Mouse (Mus musculus) ES-Bruce4 (cell line): ENCODE measurements around the gene Amot. TPM values are rescaled to one million over a fixed set of nuclear protein-coding genes. Genes with fewer than 3 reads are reported as not detected.

Experiments
- H3K27ac ChIP-seq: 2 replicates; pipeline ENCODE4 v1.5.1; 2012; ENCODE audit warnings: low read length, inconsistent platforms; ENCODE audit not compliant: insufficient read depth
- H3K27me3 ChIP-seq: 2 replicates; pipeline ENCODE4 v1.6.1; 2012; ENCODE audit warnings: mild to moderate bottlenecking, low read length, inconsistent platforms; ENCODE audit not compliant: control insufficient read depth, poor library complexity, insufficient read depth, severe bottlenecking
- H3K36me3 ChIP-seq: 2 replicates; pipeline ENCODE4 v1.6.1; 2012; ENCODE audit warnings: inconsistent platforms, mild to moderate bottlenecking, low read length, moderate library complexity; ENCODE audit not compliant: control insufficient read depth, poor library complexity, insufficient read depth, severe bottlenecking
- H3K4me1 ChIP-seq: one replicate; pipeline ENCODE4 v1.8.1; 2011; ENCODE audit warnings: low read length; ENCODE audit not compliant: control insufficient read depth, insufficient read depth
- H3K4me3 ChIP-seq: 2 replicates; pipeline ENCODE4 v1.5.1; 2011; ENCODE audit warnings: low read depth, mild to moderate bottlenecking, low read length
- H3K9ac ChIP-seq: 2 replicates; pipeline ENCODE4 v1.6.1; 2012; ENCODE audit warnings: low read depth, mild to moderate bottlenecking, inconsistent platforms; ENCODE audit not compliant: poor library complexity, severe bottlenecking
- H3K9me3 ChIP-seq: replicated peaks from 2 replicates; pipeline ENCODE4 v1.6.1; 2012; ENCODE audit warnings: mild to moderate bottlenecking, low read length, inconsistent platforms; ENCODE audit not compliant: control insufficient read depth, poor library complexity, insufficient read depth, severe bottlenecking
- CTCF ChIP-seq: IDR thresholded peaks from one replicate; pipeline ENCODE4 v1.8.1; 2011; ENCODE audit warnings: low read depth, low read length
- EP300 ChIP-seq: IDR thresholded peaks from 2 replicates; pipeline ENCODE4 v1.6.1; 2011; ENCODE audit warnings: low read depth, low read length; ENCODE audit not compliant: insufficient read depth
- POLR2A ChIP-seq: IDR thresholded peaks from one replicate; pipeline ENCODE4 v1.8.1; 2011; ENCODE audit warnings: low read length; ENCODE audit not compliant: insufficient read depth
- polyA plus RNA-seq: library from polyadenylated mRNA; stranded (reverse); fragments of >200 nt; gene quantifications from 2 replicates; pipeline ENCODE4 v1.2.4, GENCODE M21; 2011; ENCODE audit warnings: low read depth; ENCODE audit not compliant: missing spikeins, insufficient read depth, insufficient read length

Amot gene
- polyA plus RNA-seq, 1 experiment = 53.4 TPM

DNA sequence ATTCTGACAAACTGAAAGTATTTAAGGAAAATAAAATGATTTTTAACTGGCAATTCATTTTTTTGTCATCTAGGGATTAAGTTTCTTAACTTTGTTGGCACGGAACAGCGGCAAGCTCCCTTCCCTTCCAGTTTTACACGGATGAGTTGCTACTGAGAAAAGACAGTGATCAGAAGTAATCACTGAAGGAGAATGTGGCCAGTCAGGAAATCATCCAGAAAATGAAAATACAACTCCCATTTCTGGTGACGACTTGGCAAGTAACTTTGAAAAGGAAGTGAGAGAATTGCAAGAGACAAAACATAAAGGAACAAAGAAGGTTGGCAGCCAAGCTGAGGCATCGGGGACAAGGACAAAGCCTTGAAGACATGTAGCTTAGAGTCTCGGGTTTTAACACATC, 93.6 kb downstream of the Amot start:
- H3K27me3 ChIP-seq = no peaks in the 10 kb centered on the region
- no peak overlapping the region for H3K27ac ChIP-seq
- no peak overlapping the region for H3K9ac ChIP-seq
- no peaks in the 10 kb centered on the region for H3K36me3 ChIP-seq
- no peaks in the 10 kb centered on the region for H3K4me1 ChIP-seq
- TF ChIP-seq CTCF = no peak
- no peak for TF ChIP-seq EP300
- no peak for TF ChIP-seq POLR2A
- H3K4me3 ChIP-seq = no peak overlapping the region
- H3K9me3 ChIP-seq = no peaks in the 10 kb centered on the region

DNA sequence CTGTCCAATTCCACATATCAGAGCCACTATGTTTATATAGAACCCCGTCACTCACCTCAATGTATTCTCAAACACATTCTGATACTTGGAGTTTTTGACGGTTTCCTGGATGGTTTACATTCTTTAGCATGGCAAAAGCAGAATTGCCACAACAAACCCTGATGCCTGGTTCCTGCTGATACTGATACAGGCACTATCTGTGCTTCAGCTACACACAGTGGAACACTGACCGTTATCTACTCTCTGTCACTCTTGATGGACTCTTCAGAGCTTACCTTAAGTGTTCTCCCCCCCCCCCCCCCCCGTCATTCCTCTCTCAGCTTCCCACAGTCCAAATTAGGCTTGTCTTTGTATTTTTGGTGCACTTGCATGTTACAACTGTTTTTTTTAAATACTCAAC, 98.9 kb downstream of the Amot start:
- Histone ChIP-seq H3K9ac (no peak overlapping the region), H3K9me3 (no peaks in the 10 kb centered on the region), H3K27me3 (no peaks in the 10 kb centered on the region), H3K4me3 (no peak overlapping the region), H3K4me1 (no peaks in the 10 kb centered on the region), H3K27ac (no peak overlapping the region), H3K36me3 (no peaks in the 10 kb centered on the region)
- TF ChIP-seq CTCF (no peak), POLR2A (no peak), EP300 (no peak)

DNA sequence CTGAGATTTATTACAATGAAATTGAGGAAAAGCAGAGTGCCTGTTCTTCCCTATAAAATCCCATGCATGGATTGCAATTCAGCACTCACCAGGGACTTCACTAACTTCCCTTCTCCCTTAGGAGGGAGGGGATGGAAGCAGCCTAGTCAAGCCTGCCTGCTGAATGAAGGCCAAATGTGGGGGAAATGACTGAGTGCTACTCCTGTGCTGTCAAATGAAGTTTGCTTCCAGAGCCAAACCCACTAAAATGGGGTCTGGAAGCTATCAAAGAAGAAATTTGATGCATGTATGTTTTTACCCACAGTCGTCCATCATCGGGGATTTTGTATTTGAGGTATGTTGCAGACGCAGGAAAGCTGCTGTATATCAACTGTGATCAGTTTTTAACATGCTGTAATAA, 103.1 kb downstream of the Amot start:
- Histone ChIP-seq H3K36me3 (no peaks in the 10 kb centered on the region), H3K27me3 (no peaks in the 10 kb centered on the region), H3K9me3 (no peaks in the 10 kb centered on the region), H3K4me1 (no peaks in the 10 kb centered on the region), H3K9ac (no peak overlapping the region), H3K4me3 (no peak overlapping the region), H3K27ac (no peak overlapping the region)
- TF ChIP-seq CTCF = no peak
- TF ChIP-seq EP300 = no peak
- TF ChIP-seq POLR2A = no peak

DNA sequence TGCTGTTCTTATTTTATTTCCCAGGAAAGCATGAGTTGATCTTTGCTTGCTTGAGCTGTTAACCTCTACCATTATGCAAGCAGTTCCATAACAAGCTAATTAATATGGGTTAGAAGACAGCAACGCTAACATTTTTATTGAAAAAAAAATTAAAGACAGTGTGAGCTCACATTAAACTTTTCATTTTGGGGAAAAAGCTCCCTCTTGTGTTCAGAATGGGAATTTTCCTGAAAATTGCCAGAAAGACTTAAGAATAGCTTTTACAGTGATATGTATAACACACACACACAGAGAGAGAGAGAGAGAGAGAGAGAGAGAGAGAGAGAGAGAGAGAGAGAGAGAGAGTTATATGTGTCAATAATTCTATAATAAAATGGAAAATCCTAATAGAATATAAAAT, 105.7 kb downstream of the Amot start:
- Histone ChIP-seq H3K4me3 (no peak overlapping the region), H3K27me3 (no peaks in the 10 kb centered on the region), H3K4me1 (no peaks in the 10 kb centered on the region), H3K9ac (no peak overlapping the region), H3K36me3 (no peaks in the 10 kb centered on the region), H3K27ac (no peak overlapping the region), H3K9me3 (no peaks in the 10 kb centered on the region)
- TF ChIP-seq CTCF = no peak
- TF ChIP-seq POLR2A = no peak
- TF ChIP-seq EP300 = no peak

Other genes with a start within 250 kb of the Amot start
- not detected in 2 replicates for gene Lhfpl1, start 156.1 kb downstream of the Amot start, polyA plus RNA-seq